ENCODE assay signal across 10 mouse cellular contexts in the genomic region with DNA sequence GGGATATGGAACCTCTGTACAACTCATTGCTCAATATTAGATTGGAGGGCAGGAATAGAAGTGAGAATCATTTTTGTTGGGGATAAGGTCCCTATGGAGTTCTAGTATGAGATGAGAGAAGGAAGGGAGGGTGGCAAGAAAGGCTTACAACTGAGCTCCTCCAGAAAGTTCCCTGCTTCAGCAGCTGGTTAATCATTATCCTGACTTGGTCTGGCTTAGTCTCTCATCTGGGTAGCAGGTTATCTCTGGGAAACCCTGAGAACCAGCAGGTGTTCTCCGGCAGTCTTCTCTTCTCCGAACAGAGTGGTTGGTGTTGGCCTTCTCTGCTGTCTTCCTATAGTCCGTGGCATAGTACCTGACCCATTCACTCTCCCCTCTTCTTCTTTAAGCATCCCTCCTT. TPM values are rescaled to one million over a fixed set of nuclear protein-coding genes. Genes with fewer than 3 reads are reported as not detected.
A peak's percentile ranks its signal among the peaks of the same experiment; 100 is the strongest.
DNase-seq lines count a peak whose midpoint lies in the region; ATAC-seq and TF ChIP-seq lines count a peak whose summit lies in the region.
"Had no signal": no experiment of that assay in that cellular context is flagged by ENCODE, and none has a peak within 500 bp of the region (broad histone marks: within the 10 kb centered on the region; RNA-seq: fewer than 3 reads in every experiment).

No protein-coding gene starts in this region.

- no peaks in the 10 kb centered on the region for H3K27me3 ChIP-seq in embryonic facial prominence, embryonic 12.5 days
- peaks cover 11% of the 10 kb centered on the region for H3K27me3 ChIP-seq in embryonic facial prominence, embryonic 10.5 days (replicated peaks; ENCODE audit: low read depth, poor library complexity, severe bottlenecking)
- no peaks in the 10 kb centered on the region for H3K27me3 ChIP-seq in lung, embryonic 16.5 days (ENCODE audit: control insufficient read depth, insufficient read depth, low read depth, low read length)
- H3K27me3 ChIP-seq in stomach, embryonic 15.5 days (replicated peaks): no peaks in the 10 kb centered on the region

- DNase-seq in embryonic facial prominence, embryonic 10.5 days (ENCODE audit: low spot score): no peak
- DNase-seq in lung, adult 2 months: no peak
- peak; percentile 46 to 76 for DNase-seq in kidney, postnatal 36 days
- no peak for DNase-seq in cerebellum, postnatal 25 days
- DNase-seq: adrenal gland, adult 2 months had no signal

- TF ChIP-seq POLR2A in lung, adult 2 months (IDR thresholded peaks at IDR 0.05; ENCODE audit: borderline replicate concordance, extremely low read depth, low read depth, low read length): no peak

- peaks cover 62% of the 10 kb centered on the region for H3K4me1 ChIP-seq in embryonic facial prominence, embryonic 12.5 days
- peaks cover 92% of the 10 kb centered on the region for H3K4me1 ChIP-seq in embryonic facial prominence, embryonic 10.5 days
- H3K4me1 ChIP-seq in lung, embryonic 16.5 days (replicated peaks; ENCODE audit: control insufficient read depth, insufficient read depth, low read length): peaks cover 46% of the 10 kb centered on the region
- peaks cover 42% of the 10 kb centered on the region for H3K4me1 ChIP-seq in lung, adult 2 months (ENCODE audit: control insufficient read depth, insufficient read depth, low read length)
- H3K4me1 ChIP-seq in stomach, embryonic 15.5 days: peaks cover 39% of the 10 kb centered on the region

- TF ChIP-seq CTCF in lung, adult 2 months (IDR thresholded peaks at IDR 0.05; ENCODE audit: insufficient read depth, low read length): no peak

- no peaks in the 10 kb centered on the region for H3K36me3 ChIP-seq in embryonic facial prominence, embryonic 12.5 days
- H3K36me3 ChIP-seq in embryonic facial prominence, embryonic 10.5 days (replicated peaks): no peaks in the 10 kb centered on the region
- H3K36me3 ChIP-seq in lung, embryonic 16.5 days (ENCODE audit: control insufficient read depth, insufficient read depth, low read length): no peaks in the 10 kb centered on the region
- no peaks in the 10 kb centered on the region for H3K36me3 ChIP-seq in stomach, embryonic 15.5 days

- no peaks in the 10 kb centered on the region for H3K9me3 ChIP-seq in embryonic facial prominence, embryonic 12.5 days
- H3K9me3 ChIP-seq in embryonic facial prominence, embryonic 10.5 days: no peaks in the 10 kb centered on the region
- no peaks in the 10 kb centered on the region for H3K9me3 ChIP-seq in lung, embryonic 16.5 days (ENCODE audit: control insufficient read depth, low read length)
- H3K9me3 ChIP-seq in stomach, embryonic 15.5 days: no peaks in the 10 kb centered on the region

- H3K9ac ChIP-seq in embryonic facial prominence, embryonic 12.5 days: no peak overlapping the region
- no peak overlapping the region for H3K9ac ChIP-seq in lung, embryonic 16.5 days (ENCODE audit: low read length)
- no peak overlapping the region for H3K9ac ChIP-seq in stomach, embryonic 15.5 days

- H3K4me2 ChIP-seq in embryonic facial prominence, embryonic 12.5 days (replicated peaks): 0 out of 2 replicates have a peak overlapping the region, but pooled peaks have one; percentile 10
- peak overlapping the region; percentile 6; the same call in 1 of the 2 replicates for H3K4me2 ChIP-seq in lung, embryonic 16.5 days (ENCODE audit: low read depth, low read length)
- H3K4me2 ChIP-seq in stomach, embryonic 15.5 days: 0 out of 2 replicates have a peak overlapping the region, but pooled peaks have one; percentile 26

- no peak overlapping the region for H3K4me3 ChIP-seq in embryonic facial prominence, embryonic 12.5 days
- no peak overlapping the region for H3K4me3 ChIP-seq in embryonic facial prominence, embryonic 10.5 days
- H3K4me3 ChIP-seq in lung, embryonic 16.5 days (ENCODE audit: low read length): no peak overlapping the region
- H3K4me3 ChIP-seq in lung, adult 2 months (replicated peaks; ENCODE audit: extremely low read depth, low read depth, low read length): no peak overlapping the region
- H3K4me3 ChIP-seq in stomach, embryonic 15.5 days (replicated peaks): no peak overlapping the region

- H3K27ac ChIP-seq in embryonic facial prominence, embryonic 12.5 days: no peak overlapping the region
- H3K27ac ChIP-seq in embryonic facial prominence, embryonic 10.5 days (replicated peaks): no peak overlapping the region
- no peak overlapping the region for H3K27ac ChIP-seq in lung, embryonic 16.5 days (ENCODE audit: low read length)
- 0 out of 2 replicates have a peak overlapping the region, but pooled peaks have one; percentile 6 for H3K27ac ChIP-seq in stomach, embryonic 15.5 days

- 79% methylated on average over 3 of the region's 3 CpGs for WGBS in embryonic facial prominence, embryonic 12.5 days
- WGBS in embryonic facial prominence, embryonic 10.5 days: 91% methylated on average over 3 of the region's 3 CpGs
- 57% methylated on average over 3 of the region's 3 CpGs for WGBS in lung, embryonic 16.5 days
- WGBS in lung, adult 2 months: 87% methylated on average over 3 of the region's 3 CpGs
- 67% methylated on average over 3 of the region's 3 CpGs for WGBS in stomach, embryonic 15.5 days

- ATAC-seq in embryonic facial prominence, embryonic 12.5 days (ENCODE audit: insufficient number of reproducible peaks, insufficient read depth, low FRiP score, low TSS enrichment): no peak
- no peak for ATAC-seq in lung, embryonic 16.5 days (ENCODE audit: low read depth)
- 0 out of 2 replicates have a peak, but pooled peaks have one; percentile 8 for ATAC-seq in stomach, embryonic 15.5 days (ENCODE audit: insufficient read depth, low FRiP score, low read depth)
- no peak for ATAC-seq in megakaryocyte, adult 5-6 weeks (ENCODE audit: poor library complexity, severe bottlenecking)
- ATAC-seq: inflammation-experienced regulatory T-cells, adult 6 months had no signal

RNA-seq across cellular contexts. Expression of a gene that starts 5.6 kb away (rescaled TPM):
- polyA plus RNA-seq in embryonic facial prominence, embryonic 12.5 days (2016; fragmentation: Nextera tagmentation; extraction: Ambion mirVana): 10.5 and 11.6 TPM in 2 replicates
- 12.9 and 15.3 TPM in 2 replicates for polyA plus RNA-seq in embryonic facial prominence, embryonic 10.5 days (2016; fragmentation: Nextera tagmentation; extraction: Ambion mirVana)
- 10.4 and 10.6 TPM in 2 replicates for polyA plus RNA-seq in lung, embryonic 16.5 days (2015; fragmentation: Nextera tagmentation; extraction: Ambion mirVana)
- 12.0 and 12.8 TPM in 2 replicates for polyA plus RNA-seq in lung, adult 2 months (2012; rRNA removed)
- polyA plus RNA-seq in stomach, embryonic 15.5 days (2015; fragmentation: Nextera tagmentation; extraction: Ambion mirVana): 6.6 and 8.3 TPM in 2 replicates
- not detected in 2 replicates for total RNA-seq in megakaryocyte, adult 5-6 weeks (2015)
- 0.18 TPM in 1 of 2 replicates, not detected in the other for total RNA-seq in megakaryocyte, adult 5-6 weeks (2017)

Comparison
In these comparisons a context has a peak if more than half of its experiments do, and no peak if none do; other contexts are left out.
1. DNase-seq: peak in kidney, postnatal 36 days (2 of 2); none in embryonic facial prominence, embryonic 10.5 days (single experiment), lung, adult 2 months (single experiment) and cerebellum, postnatal 25 days (0 of 2).
2. Peak in every context shown above with its lines, with median percentiles within 50 percentile points of each other: H3K4me2 ChIP-seq.